Mouse (Mus musculus) urinary bladder, adult 2 months (tissue): ENCODE data around the gene Gm9639. TPM values are rescaled to one million over a fixed set of nuclear protein-coding genes. Genes with fewer than 3 reads are reported as not detected.
"Not testable (repeated sequence)": the region's sequence is repeated elsewhere in the genome, so short reads cannot be mapped to it uniquely, and the experiment has no call there.

Experiments used
- DNase-seq: peaks from one replicate; pipeline ENCODE4 v3.0.0; 2022; ENCODE audit warnings: low spot score
- polyA plus RNA-seq: library from polyadenylated mRNA; depleted of rRNA; stranded (reverse); fragments of >200 nt; gene quantifications from 2 replicates; pipeline ENCODE4 v1.2.3, GENCODE M21; 2012; rRNA removed

Gene Gm9639
- not detected in 2 replicates for polyA plus RNA-seq

- DNase-seq: no peak
These were observed at the start of gene Gm9639 for GRCm38 (mm10) chr10:77794976-77795375. Gm9639 (minus strand) TSS chr10:77795076.

DNA sequence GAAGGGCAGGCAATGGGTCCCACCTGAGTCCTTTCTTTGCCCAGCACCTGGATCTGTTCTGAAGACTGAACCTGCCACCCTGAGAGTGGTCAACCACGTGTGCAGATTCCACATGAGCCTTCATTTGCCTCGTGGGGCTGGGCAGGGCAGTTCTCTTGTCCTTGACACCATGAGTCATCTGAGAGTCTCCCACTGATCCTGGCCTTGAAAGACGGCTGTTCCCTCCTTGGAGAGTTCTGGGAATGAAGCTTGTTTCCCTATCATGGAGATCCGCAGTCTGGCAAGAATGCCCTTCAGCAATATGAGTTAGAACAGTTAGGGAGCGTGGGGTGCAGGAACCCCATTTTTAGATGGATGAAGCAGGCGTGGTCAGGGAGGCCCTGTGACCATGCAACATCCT is 44.1 kb upstream of the Gm9639 start:
- no peak for DNase-seq

DNA sequence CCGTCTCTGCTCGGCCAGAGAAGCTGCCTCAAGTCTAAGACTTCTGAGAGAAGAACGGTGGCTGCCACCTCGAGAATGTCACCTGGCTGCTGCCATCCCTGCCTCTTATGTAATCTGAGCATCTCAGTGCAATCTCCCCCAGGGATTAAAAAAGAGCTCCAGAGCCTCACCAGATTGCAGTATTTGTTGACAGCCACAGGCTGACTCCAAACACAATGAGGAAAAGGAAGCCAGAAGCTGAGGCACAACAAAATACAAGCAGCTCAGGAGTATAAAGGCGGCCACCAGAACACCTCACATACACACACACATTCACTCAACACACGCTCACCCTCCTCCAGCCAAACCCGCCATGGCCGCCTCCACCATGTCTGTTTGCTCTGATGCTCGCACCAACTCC is 40.8 kb upstream of the Gm9639 start, which contains the start of gene Krtap10-10:
TSS of gene Krtap10-10 (plus strand) at position 301 of the 400 bp plus-strand sequence.
- DNase-seq: no peak

DNA sequence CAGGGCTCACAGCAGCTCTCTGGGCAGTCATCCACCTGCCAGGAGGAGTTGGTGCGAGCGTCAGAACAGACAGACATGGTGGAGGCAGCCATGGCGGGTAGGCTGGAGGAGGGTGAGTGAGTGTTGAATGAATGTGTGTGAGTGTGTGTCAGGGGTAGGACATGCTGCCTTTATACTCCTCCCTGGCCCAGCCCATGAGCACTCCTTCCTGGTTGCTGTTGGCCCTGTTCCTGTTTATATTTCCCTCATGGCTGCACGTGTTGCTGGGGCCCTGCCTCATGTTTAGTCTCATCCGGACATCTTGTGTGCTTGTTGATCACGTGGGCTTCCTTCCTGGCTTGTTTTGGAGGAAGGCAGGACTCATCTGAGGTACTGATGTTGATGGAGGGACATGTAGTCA is 32.1 kb upstream of the Gm9639 start, which contains the start of gene Krtap10-4:
TSS of gene Krtap10-4 (minus strand) at position 145 of the 400 bp plus-strand sequence.
- no peak for DNase-seq

DNA sequence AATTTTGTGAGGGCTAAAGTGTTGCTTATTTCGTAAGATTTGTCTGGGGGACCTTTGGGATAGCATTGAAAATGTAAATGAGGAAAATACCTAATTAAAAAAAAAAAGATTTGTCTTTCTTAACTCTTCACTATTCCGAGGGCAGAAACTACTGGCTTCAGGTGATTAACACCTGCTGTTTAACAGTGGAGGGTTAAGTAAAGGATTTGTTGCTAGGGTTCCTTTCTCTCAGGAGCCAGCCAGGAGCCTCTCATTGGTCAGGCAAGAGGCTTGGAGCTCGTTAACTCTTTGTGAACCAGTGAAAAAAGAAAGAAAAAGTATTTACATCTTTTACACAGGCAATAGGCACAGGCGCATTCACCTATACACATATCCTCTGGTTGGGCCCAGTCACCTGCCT is 24.3 kb upstream of the Gm9639 start:
- no peak for DNase-seq

DNA sequence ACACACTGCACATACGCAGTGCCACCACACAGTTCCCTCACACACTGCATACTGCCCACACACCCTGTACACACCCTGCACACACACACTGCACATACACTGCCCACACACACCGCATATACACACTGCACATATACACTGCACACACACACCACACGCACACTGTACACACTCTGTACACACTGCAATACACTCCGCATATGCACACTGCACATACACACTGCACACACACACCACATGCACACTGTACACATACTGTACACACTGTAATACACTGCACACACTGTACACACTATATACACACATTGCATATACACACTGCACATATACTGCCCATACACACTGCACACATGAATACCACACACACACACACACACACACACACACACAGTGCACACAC is 23.6 kb upstream of the Gm9639 start:
- DNase-seq: no peak

- peak; percentile 18 for DNase-seq
These were observed 20.6 kb upstream of the Gm9639 start for GRCm38 (mm10) chr10:77815514-77815913.

GRCm38 (mm10) chr10:77814382-77814781 is 19.5 kb upstream of the Gm9639 start, which contains the start of gene Gm2696:
Gm2696 (plus strand) TSS chr10:77814682.
- no peak for DNase-seq

- DNase-seq: no peak
These were observed 16.9 kb upstream of the Gm9639 start, which contains the start of gene Gm9507 for GRCm38 (mm10) chr10:77811743-77812142. Gm9507 (minus strand) TSS chr10:77811843.

GRCm38 (mm10) chr10:77804095-77804494 is 9.2 kb upstream of the Gm9639 start:
- no peak for DNase-seq

GRCm38 (mm10) chr10:77798921-77799508 is 4.1 kb upstream of the Gm9639 start, which contains the start of gene Gm19668:
Gm19668 (minus strand) TSS chr10:77799133.
- DNase-seq: no peak

DNA sequence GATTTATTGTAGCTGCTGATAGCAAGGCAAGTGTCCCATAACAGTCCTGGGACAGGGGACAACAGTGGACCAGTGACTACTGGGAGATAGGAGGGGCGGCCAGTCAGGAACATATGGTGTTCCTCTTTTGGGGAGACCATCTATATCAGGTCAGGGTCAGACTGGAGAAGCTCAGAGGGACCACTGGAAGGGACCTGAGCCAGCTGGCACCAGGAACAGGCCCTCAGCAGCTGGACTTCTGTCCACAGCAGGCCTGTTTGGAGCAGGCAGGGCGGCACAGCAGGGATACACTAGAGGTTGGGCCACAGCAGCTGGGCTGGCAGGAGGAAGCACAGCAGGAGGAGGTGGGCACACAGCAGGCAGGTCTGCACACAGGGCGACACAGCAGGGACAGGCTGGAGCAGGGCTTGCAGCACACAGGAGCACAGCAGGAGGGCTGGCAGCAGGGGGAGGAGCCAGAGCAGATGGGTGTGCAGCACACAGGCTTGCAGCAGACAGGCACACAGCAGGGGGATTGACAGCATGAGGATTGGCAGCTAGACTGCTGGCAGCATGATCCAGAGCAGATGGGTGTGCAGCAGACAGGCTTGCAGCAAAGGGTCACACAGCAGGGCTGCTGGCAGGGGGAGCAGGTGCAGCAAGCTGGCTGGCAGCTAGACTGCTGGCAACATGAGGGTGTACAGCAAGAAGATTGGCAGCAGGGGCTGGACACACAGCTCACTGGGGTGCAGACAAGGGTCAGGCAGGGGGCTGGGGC is 3.5 kb upstream of the Gm9639 start:
- DNase-seq: not testable (repeated sequence)

DNA sequence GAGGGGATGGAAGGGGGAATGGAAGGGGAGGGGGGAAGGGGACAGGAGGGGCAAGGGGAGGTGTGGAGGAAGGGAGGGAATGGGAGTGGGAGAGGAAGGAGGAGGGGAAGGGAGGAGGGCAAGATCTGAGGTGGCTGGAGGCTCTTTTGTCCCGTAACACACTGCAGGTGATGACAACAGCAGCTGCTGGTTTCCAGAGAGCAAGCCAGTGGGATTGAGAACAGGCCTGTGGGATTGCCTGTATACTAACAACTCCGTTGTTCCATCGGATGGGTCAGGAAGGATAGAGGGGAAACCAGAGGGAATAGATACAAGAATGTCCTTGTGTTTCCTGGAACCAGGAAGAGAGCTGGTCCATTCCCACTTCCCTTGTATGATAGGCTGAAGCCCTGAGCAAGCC is 2.8 kb upstream of the Gm9639 start:
- no peak for DNase-seq

GRCm38 (mm10) chr10:77788621-77789020 is 6.3 kb downstream of the Gm9639 start:
- DNase-seq: no peak

GRCm38 (mm10) chr10:77787876-77788275 is 7.0 kb downstream of the Gm9639 start, which contains the start of gene Gm7137:
Gm7137 (minus strand) TSS chr10:77788200.
- DNase-seq: not testable (repeated sequence)

GRCm38 (mm10) chr10:77783396-77783795 is 11.5 kb downstream of the Gm9639 start:
- DNase-seq: not testable (repeated sequence)

DNA sequence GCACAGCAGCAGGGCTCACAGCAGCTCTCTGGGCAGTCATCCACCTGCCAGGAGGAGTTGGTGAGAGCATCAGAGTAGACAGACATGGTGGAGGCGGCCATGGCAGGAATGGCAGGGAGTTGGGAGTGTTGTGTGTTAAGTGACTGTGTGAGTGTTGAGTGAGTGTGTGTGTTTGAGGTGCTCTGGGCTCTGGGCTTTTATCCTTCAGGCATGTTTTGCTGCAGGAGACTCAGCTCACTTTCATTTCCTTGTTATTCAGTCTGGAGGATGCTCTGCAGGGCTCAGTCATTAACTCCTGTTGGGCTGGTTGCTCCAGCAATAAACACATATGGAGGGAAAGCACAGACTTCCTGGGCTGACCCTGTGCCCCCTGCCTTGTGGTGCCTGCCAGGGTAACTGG is 12.4 kb downstream of the Gm9639 start, which contains the start of gene Gm3250:
TSS of gene Gm3250 (minus strand) at position 101 of the 400 bp plus-strand sequence.
- not testable (repeated sequence) for DNase-seq

GRCm38 (mm10) chr10:77776844-77777243 is 18.0 kb downstream of the Gm9639 start, which contains the start of gene Gm7138:
Gm7138 (minus strand) TSS chr10:77776944.
- not testable (repeated sequence) for DNase-seq

DNA sequence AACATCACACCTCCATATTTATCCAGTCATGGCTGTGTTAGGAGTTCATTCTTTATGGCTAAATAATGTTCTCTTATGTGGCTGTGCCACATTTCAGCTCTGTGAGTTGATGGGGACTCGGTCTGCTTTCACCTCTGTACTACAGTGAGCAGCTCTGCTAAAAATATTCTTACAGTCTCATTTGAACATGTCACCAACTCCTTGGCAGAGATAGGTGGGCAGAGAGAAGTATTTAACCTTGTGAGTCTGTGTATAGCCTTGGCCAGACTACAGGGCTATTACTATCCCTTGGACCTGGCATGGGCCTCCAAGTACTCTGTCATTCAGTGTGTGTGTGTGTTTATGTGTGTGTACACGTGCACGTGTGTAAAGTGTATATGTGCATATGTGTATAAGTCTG is 22.7 kb downstream of the Gm9639 start:
- DNase-seq: not testable (repeated sequence)

- not testable (repeated sequence) for DNase-seq
These were observed 23.7 kb downstream of the Gm9639 start, which contains the start of gene Gm3238 for GRCm38 (mm10) chr10:77771225-77771624. Gm3238 (minus strand) TSS chr10:77771325.

DNA sequence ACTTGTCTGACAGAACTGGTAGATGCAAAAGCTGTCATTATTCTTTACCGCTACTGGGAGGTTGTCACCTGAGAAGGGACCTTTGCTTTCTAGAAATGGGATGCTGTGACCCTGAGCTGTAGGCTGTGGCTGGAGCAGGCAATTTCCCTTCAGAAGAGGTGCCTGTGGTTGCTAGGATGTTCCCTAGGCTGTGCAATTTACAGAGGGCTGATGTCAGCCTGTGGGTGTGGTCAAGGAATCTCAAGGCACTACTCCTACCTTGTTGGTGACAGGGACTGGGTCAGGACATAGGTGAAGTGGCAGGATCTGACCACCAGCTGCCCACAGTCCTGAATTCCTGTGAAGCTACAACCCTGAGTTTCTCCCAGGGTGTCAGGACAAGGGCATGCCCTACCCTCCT is 25.1 kb downstream of the Gm9639 start:
- no peak for DNase-seq

- DNase-seq: not testable (repeated sequence)
These were observed 35.3 kb downstream of the Gm9639 start, which contains the start of gene Gm3233 for GRCm38 (mm10) chr10:77759582-77759981. Gm3233 (minus strand) TSS chr10:77759682.
